Mouse (Mus musculus) heart, postnatal 0 days (tissue): ENCODE measurements at regions not wholly inside any gene's neighbourhood (a gene's known extent, or its start where the extent isn't known, plus 50 kb on each side); places are given as distances from the start of the nearest gene placed in this dataset.

Experiments
- CTCF ChIP-seq: IDR thresholded peaks from 2 replicates; pipeline ENCODE4 v1.5.1; 2016; ENCODE audit warnings: antibody characterized with exemption, control low read depth, low read depth
- EP300 ChIP-seq: IDR thresholded peaks from 2 replicates; pipeline ENCODE4 v1.6.1; 2016; ENCODE audit warnings: antibody characterized with exemption, low read depth

DNA sequence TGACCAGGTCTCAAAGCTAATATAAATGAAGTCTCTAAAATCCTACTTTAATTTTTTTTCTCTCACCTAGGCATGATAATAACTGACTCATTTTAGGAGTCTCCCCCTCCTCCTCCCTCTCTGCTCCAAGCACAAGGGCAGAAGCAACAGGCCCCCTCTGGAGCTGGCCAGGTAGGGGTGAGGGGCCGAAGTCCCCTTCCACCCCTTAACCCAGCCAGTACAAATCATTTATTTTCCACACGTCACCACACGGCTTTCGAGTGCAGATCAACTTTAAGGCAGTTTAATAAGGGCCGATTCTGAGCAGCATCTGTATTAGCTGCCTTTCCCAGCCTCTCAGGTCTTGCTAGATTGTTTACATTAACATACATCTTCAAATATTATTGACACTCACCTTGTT, 342.2 kb upstream of the Mki67 start:
- no peak for TF ChIP-seq EP300
- no peak for TF ChIP-seq CTCF
